Mouse (Mus musculus) testis, adult 2 months (tissue): ENCODE results near the gene Gm20388.

Experiments used
- CTCF ChIP-seq: fragments of 200-500 bp; IDR thresholded peaks from 2 replicates; pipeline ENCODE4 v1.5.1; 2012; ENCODE audit warnings: low read depth, mild to moderate bottlenecking, inconsistent platforms, low read length, moderate library complexity; ENCODE audit not compliant: control insufficient read depth, insufficient read depth, insufficient replicate concordance
- POLR2A ChIP-seq: fragments of 200-500 bp; IDR thresholded peaks from 2 replicates; pipeline ENCODE4 v1.6.1; 2012; ENCODE audit warnings: low read depth, mild to moderate bottlenecking, inconsistent platforms, low read length, moderate library complexity; ENCODE audit not compliant: control insufficient read depth

GRCm38 (mm10) chr8:121436656-121437055, 1526.0 kb downstream of the Gm20388 start:
- TF ChIP-seq CTCF (no peak), POLR2A (no peak)
